Comparison of ENCODE assay signal across 8 mouse cellular contexts in genomic region chr13:55190121-55190868, GRCm38 (mm10). TPM values are rescaled to one million over a fixed set of nuclear protein-coding genes. Genes with fewer than 3 reads are reported as not detected.
A peak's percentile ranks its signal among the peaks of the same experiment; 100 is the strongest.
DNase-seq lines count a peak whose midpoint lies in the region; ATAC-seq lines count a peak whose summit lies in the region.

No protein-coding gene starts in this region.

- no peaks in the 10 kb centered on the region for H3K27me3 ChIP-seq in embryonic facial prominence, embryonic 12.5 days
- H3K27me3 ChIP-seq in limb, embryonic 13.5 days, result no peaks in the 10 kb centered on the region
- H3K27me3 ChIP-seq in midbrain, embryonic 16.5 days (ENCODE audit: control insufficient read depth, insufficient read depth, low read depth, low read length), result no peaks in the 10 kb centered on the region

- peak; percentile 97 for DNase-seq in 3134 (ENCODE audit: extremely low read depth, insufficient read length, low spot score)
- DNase-seq in adrenal gland, postnatal 25 days, result peak; percentile 96
- DNase-seq in heart, adult 11 months, result peak; percentile 100
- DNase-seq in kidney, adult 18-20 months, result peak; percentile 96
- DNase-seq in spleen, postnatal 10 days (ENCODE audit: low spot score in 2 of 2), result peak; percentile 88 to 94

- H3K4me2 ChIP-seq in embryonic facial prominence, embryonic 12.5 days (replicated peaks), result peak overlapping the region; percentile 69
- peak overlapping the region; percentile 77 for H3K4me2 ChIP-seq in limb, embryonic 13.5 days (replicated peaks)
- H3K4me2 ChIP-seq in midbrain, embryonic 16.5 days (ENCODE audit: low read length), result peak overlapping the region; percentile 77

- whole genome bisulfite sequencing in embryonic facial prominence, embryonic 12.5 days, result 2% methylated on average over 34 of the region's 34 CpGs
- WGBS in limb, embryonic 13.5 days, result 2% methylated on average over 34 of the region's 34 CpGs
- WGBS in midbrain, embryonic 16.5 days, result 2% methylated on average over 34 of the region's 34 CpGs

- ATAC-seq in embryonic facial prominence, embryonic 12.5 days (ENCODE audit: insufficient number of reproducible peaks, insufficient read depth, low FRiP score, low TSS enrichment), result peak; percentile 97
- ATAC-seq in limb, embryonic 13.5 days (ENCODE audit: low FRiP score, low read depth), result peak; percentile 100
- peak; percentile 99 for ATAC-seq in midbrain, embryonic 16.5 days

- peaks cover 6% of the 10 kb centered on the region; the same call in 1 of the 2 replicates for H3K4me1 ChIP-seq in embryonic facial prominence, embryonic 12.5 days
- H3K4me1 ChIP-seq in limb, embryonic 13.5 days, result peaks cover 13% of the 10 kb centered on the region
- peaks cover 14% of the 10 kb centered on the region for H3K4me1 ChIP-seq in midbrain, embryonic 16.5 days (ENCODE audit: control insufficient read depth, insufficient read depth, low read length)

- no peaks in the 10 kb centered on the region for H3K9me3 ChIP-seq in embryonic facial prominence, embryonic 12.5 days
- H3K9me3 ChIP-seq in limb, embryonic 13.5 days, result no peaks in the 10 kb centered on the region
- H3K9me3 ChIP-seq in midbrain, embryonic 16.5 days (replicated peaks; ENCODE audit: control insufficient read depth, low read length, poor library complexity, severe bottlenecking), result no peaks in the 10 kb centered on the region

- H3K4me3 ChIP-seq in embryonic facial prominence, embryonic 12.5 days, result peak overlapping the region; percentile 38
- H3K4me3 ChIP-seq in limb, embryonic 13.5 days, result peak overlapping the region; percentile 50
- peak overlapping the region; percentile 42 for H3K4me3 ChIP-seq in midbrain, embryonic 16.5 days (ENCODE audit: low read depth, low read length)

- H3K9ac ChIP-seq in embryonic facial prominence, embryonic 12.5 days, result peak overlapping the region; percentile 56
- peak overlapping the region; percentile 76 for H3K9ac ChIP-seq in limb, embryonic 13.5 days
- H3K9ac ChIP-seq in midbrain, embryonic 16.5 days (ENCODE audit: low read depth, low read length), result peak overlapping the region; percentile 73

- H3K36me3 ChIP-seq in embryonic facial prominence, embryonic 12.5 days, result no peaks in the 10 kb centered on the region
- H3K36me3 ChIP-seq in limb, embryonic 13.5 days, result no peaks in the 10 kb centered on the region
- no peaks in the 10 kb centered on the region for H3K36me3 ChIP-seq in midbrain, embryonic 16.5 days (ENCODE audit: control insufficient read depth, insufficient read depth, low read length)

- peak overlapping the region; percentile 93 for H3K27ac ChIP-seq in embryonic facial prominence, embryonic 12.5 days
- H3K27ac ChIP-seq in limb, embryonic 13.5 days, result peak overlapping the region; percentile 94
- peak overlapping the region; percentile 88 for H3K27ac ChIP-seq in midbrain, embryonic 16.5 days (ENCODE audit: low read length)

RNA-seq across cellular contexts. Expression of gene Nsd1, which starts 19.3 kb away (rescaled TPM):
- total RNA-seq in adrenal gland, postnatal 25 days (2021), result 121 and 142 TPM in 2 replicates
- polyA plus RNA-seq in embryonic facial prominence, embryonic 12.5 days (2016; fragmentation: Nextera tagmentation; extraction: Ambion mirVana), result 81.7 and 84.4 TPM in 2 replicates
- polyA plus RNA-seq in limb, embryonic 13.5 days (2015; fragmentation: Nextera tagmentation; extraction: Ambion mirVana), result 80.4 and 82.4 TPM in 2 replicates
- polyA plus RNA-seq in midbrain, embryonic 16.5 days (2015; fragmentation: Nextera tagmentation; extraction: Ambion mirVana), result 45.2 and 54.8 TPM in 2 replicates

RNA-seq across cellular contexts. Expression of gene Fgfr4, which starts 37.9 kb away (rescaled TPM):
- total RNA-seq in adrenal gland, postnatal 25 days (2021), result 35.6 and 60.4 TPM in 2 replicates
- polyA plus RNA-seq in embryonic facial prominence, embryonic 12.5 days (2016; fragmentation: Nextera tagmentation; extraction: Ambion mirVana), result 4.8 and 5.1 TPM in 2 replicates
- 11.8 and 12.0 TPM in 2 replicates for polyA plus RNA-seq in limb, embryonic 13.5 days (2015; fragmentation: Nextera tagmentation; extraction: Ambion mirVana)
- 0.60 and 0.82 TPM in 2 replicates for polyA plus RNA-seq in midbrain, embryonic 16.5 days (2015; fragmentation: Nextera tagmentation; extraction: Ambion mirVana)

RNA-seq across cellular contexts. Expression of gene Gm17617, which starts 56.9 kb away (rescaled TPM):
- not detected in 2 replicates for total RNA-seq in adrenal gland, postnatal 25 days (2021)
- polyA plus RNA-seq in embryonic facial prominence, embryonic 12.5 days (2016; fragmentation: Nextera tagmentation; extraction: Ambion mirVana), result not detected in 2 replicates
- not detected in 2 replicates for polyA plus RNA-seq in limb, embryonic 13.5 days (2015; fragmentation: Nextera tagmentation; extraction: Ambion mirVana)
- not detected in 2 replicates for polyA plus RNA-seq in midbrain, embryonic 16.5 days (2015; fragmentation: Nextera tagmentation; extraction: Ambion mirVana)

Comparison
In these comparisons a context has a peak if more than half of its experiments do, and no peak if none do; other contexts are left out.
1. Peak in every context shown above with its lines: DNase-seq, ATAC-seq, H3K4me3 ChIP-seq and H3K27ac ChIP-seq.